Mouse (Mus musculus): ENCODE data around the gene Dock4. TPM values are rescaled to one million over a fixed set of nuclear protein-coding genes. Genes with fewer than 3 reads are reported as not detected.

The Dock4 gene
- total RNA-seq (2023), result 10 to 100 TPM; 53.4 to 58.0 TPM

DNA sequence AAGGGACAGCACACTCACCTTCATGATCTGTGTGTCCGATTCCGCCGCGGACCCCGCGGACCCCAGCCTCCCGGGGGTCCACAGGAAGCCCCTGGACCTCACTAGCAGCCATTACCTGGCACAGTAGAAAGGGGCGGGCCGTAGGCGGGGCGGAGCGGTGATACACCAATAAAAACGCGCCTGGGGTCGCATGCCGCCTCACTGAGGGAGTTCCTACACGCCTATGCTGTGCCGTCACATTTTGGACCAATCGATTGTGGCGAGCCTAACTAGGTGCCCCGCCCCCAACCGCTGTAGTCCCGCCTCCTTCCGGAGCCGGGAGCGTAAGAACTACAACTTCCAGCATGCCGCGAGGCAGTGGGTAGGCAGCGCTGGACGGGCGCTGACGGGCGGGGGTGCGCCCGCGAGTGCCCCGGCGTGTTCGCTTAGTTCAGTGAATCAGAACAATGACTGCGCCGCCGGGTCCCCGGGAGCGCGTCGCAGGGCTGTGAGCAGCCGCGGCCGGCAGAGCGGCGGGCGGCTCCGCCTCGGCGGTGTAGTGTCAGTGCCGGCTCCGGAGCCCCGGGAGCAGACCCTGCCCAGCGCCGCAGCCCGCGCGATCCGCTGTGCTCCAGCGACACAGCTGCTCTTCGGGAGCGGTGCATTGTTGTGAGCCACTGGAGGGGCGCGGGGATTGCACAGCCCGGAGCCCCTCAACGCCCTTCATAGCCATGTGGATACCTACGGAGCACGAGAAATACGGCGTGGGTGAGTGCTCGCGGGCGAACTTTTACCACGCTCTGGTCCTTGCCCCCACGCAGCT, at the start of gene Dock4, which contains the start of gene Zfp277:
Dock4 (plus strand) TSS at position 305 of the 802 bp plus-strand sequence.
Zfp277 (minus strand) TSS at position 255 of the 802 bp plus-strand sequence.

Other genes starting within 250 kb of the Dock4 start
- 1 to 10 TPM; 3.2 to 4.3 TPM for gene Lsmem1, start 246.5 kb upstream of the Dock4 start, total RNA-seq (2023)
- gene Ifrd1, start 197.4 kb upstream of the Dock4 start, total RNA-seq (2023), result 100 to 1,000 TPM; 773 to 876 TPM
- 10 to 100 TPM; 30.2 to 32.0 TPM for gene Zfp277, start 50 bp upstream of the Dock4 start, total RNA-seq (2023)

Data from monocyte, adult 59 days (primary cell).